Mouse (Mus musculus) limb, embryonic 13.5 days (tissue): ENCODE measurements around the gene Nupr1. TPM values are rescaled to one million over a fixed set of nuclear protein-coding genes. Genes with fewer than 3 reads are reported as not detected.

Experiments used
- ATAC-seq: fragments of 200-750 bp; cut with Nextera tagmentation; 2 replicates; pipeline ENCODE4 v1.8.0; 2017; ENCODE audit warnings: low read depth, moderate number of reproducible peaks, moderate TSS enrichment; ENCODE audit not compliant: low FRiP score
- H3K27ac ChIP-seq: fragments of 300-500 bp; sonication (generic); 2 replicates; pipeline ENCODE4 v1.5.1; 2015; ENCODE audit warnings: inconsistent platforms, mild to moderate bottlenecking, moderate library complexity
- H3K27me3 ChIP-seq: fragments of 300-500 bp; sonication (generic); 2 replicates; pipeline ENCODE4 v1.6.1; 2015; ENCODE audit warnings: mild to moderate bottlenecking, inconsistent platforms
- H3K36me3 ChIP-seq: fragments of 300-500 bp; sonication (generic); 2 replicates; pipeline ENCODE4 v1.6.1; 2015; ENCODE audit warnings: inconsistent platforms, mild to moderate bottlenecking, moderate library complexity
- H3K4me1 ChIP-seq: fragments of 300-500 bp; sonication (generic); 2 replicates; pipeline ENCODE4 v1.6.1; 2015; ENCODE audit warnings: inconsistent platforms
- H3K4me2 ChIP-seq: fragments of 300-500 bp; sonication (generic); replicated peaks from 2 replicates; pipeline ENCODE4 v1.6.1; 2015; ENCODE audit warnings: inconsistent platforms, mild to moderate bottlenecking, moderate library complexity
- H3K4me3 ChIP-seq: fragments of 300-500 bp; sonication (generic); 2 replicates; pipeline ENCODE4 v1.5.1; 2015; ENCODE audit warnings: moderate library complexity, mild to moderate bottlenecking, inconsistent platforms
- H3K9ac ChIP-seq: fragments of 300-500 bp; sonication (generic); 2 replicates; pipeline ENCODE4 v1.6.1; 2015; ENCODE audit warnings: mild to moderate bottlenecking, inconsistent platforms
- H3K9me3 ChIP-seq: fragments of 300-500 bp; sonication (generic); 2 replicates; pipeline ENCODE4 v1.6.1; 2016; ENCODE audit warnings: inconsistent platforms
- WGBS: fragments of 180-500 bp; shearing (Covaris S2); methylation state at CpG from one replicate; pipeline ENCODE4 v1.1.7; 2015; 5-methylcytosine and 5-hydroxymethylcytosine counted together
- polyA plus RNA-seq: library from polyadenylated mRNA; unstranded; fragments of >200 nt; fragmentation: Nextera tagmentation; extraction: Ambion mirVana; gene quantifications from 2 replicates; pipeline ENCODE4 v1.2.1, GENCODE M21; 2015

Nupr1 gene
- polyA plus RNA-seq, 1 experiment from 2014 or later: 4.7 TPM

DNA sequence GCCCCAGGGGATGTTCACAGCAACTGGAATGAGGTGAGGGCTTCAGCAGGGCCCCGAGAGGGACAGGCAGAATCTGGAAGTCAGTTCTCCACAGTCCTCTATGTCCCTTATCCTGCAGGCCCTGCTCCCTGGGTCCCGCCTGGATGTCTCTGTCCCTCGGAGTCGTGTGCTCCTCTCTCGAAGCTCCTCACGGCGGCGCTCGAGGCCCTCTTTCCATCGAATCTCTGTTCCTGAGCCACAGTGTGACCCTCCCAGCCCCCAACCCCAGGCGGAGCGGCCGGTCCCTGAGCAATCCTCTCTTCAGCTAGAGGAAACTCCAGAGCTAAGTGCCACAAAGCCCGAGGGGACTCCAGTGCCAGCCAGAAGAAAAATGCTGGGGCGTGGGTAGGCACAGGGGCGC lies 42.9 kb downstream of the Nupr1 start:
- H3K4me3 ChIP-seq: peak overlapping the region; percentile 25
- peak overlapping the region; percentile 55 for H3K4me2 ChIP-seq
- no peaks in the 10 kb centered on the region for H3K36me3 ChIP-seq
- H3K9me3 ChIP-seq: no peaks in the 10 kb centered on the region
- H3K27me3 ChIP-seq: peaks cover 16% of the 10 kb centered on the region; the same call in 1 of the 2 replicates
- H3K4me1 ChIP-seq: peaks cover 8% of the 10 kb centered on the region
- H3K27ac ChIP-seq: no peak overlapping the region
- ATAC-seq: peak; percentile 34; the same call in 1 of the 2 replicates
- 8% methylated on average over 16 of the region's 16 CpGs for WGBS
- peak overlapping the region; percentile 54 for H3K9ac ChIP-seq

DNA sequence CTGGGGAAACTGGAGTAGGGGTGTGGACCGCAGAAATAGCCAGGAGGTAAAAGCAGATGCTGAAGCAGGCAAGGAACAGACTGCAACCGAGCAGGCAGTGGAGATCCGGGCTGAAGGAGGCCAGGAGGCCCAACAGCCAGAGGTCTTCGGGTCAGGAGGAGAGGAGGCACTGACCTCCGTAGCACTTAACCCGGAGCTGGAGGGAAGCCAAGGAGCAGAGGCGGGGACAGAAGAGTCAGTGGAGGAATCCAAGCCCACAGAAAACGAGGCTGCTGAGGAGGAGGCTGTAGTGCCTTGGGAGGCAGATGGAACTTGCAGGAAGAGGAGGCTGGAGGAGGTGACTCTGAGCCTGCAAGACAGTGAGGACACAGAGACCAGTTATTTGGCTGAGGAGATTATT lies 43.8 kb downstream of the Nupr1 start:
- no peaks in the 10 kb centered on the region for H3K9me3 ChIP-seq
- peaks cover 16% of the 10 kb centered on the region; the same call in 1 of the 2 replicates for H3K27me3 ChIP-seq
- H3K4me3 ChIP-seq: no peak overlapping the region
- WGBS: 61% methylated on average over 8 of the region's 8 CpGs
- H3K4me1 ChIP-seq: peaks cover 12% of the 10 kb centered on the region
- no peaks in the 10 kb centered on the region for H3K36me3 ChIP-seq
- H3K4me2 ChIP-seq: no peak overlapping the region
- H3K27ac ChIP-seq: no peak overlapping the region
- peak overlapping the region; percentile 54; the same call in 1 of the 2 replicates for H3K9ac ChIP-seq
- ATAC-seq: no peak

DNA sequence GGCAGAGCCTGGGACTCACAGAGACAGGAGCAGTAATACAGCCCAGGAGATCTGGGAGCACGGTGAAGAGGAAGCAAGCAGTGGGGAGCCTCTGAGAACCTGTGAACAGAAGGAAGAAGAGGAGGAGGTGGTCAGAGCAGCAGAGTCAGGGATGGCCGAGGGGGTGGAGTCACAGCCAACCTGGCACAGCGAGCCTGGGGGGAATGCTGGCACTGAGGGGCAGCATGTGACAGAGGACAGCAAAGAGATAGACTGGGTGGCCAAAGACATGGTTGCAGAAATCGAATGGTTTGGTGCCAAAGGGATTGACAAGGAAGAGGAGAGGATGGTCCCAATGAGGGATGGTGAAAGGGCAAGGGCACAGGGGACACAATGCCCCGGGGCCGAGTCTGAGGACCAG lies 44.9 kb downstream of the Nupr1 start, which contains the start of gene Cln3:
TSS of gene Cln3 (minus strand) at position 101 of the 400 bp plus-strand sequence.
- Histone ChIP-seq H3K4me2 (no peak within 1 kb of the TSS), H3K27ac (no peak within 1 kb of the TSS), H3K27me3 (peaks cover 16% of the 10 kb centered on the region; the same call in 1 of the 2 replicates), H3K4me3 (no peak within 1 kb of the TSS), H3K36me3 (0 out of 2 replicates have a peak, but pooled peaks cover under 1% of the 10 kb centered on the region), H3K9ac (no peak within 1 kb of the TSS), H3K4me1 (peaks cover 12% of the 10 kb centered on the region), H3K9me3 (no peaks in the 10 kb centered on the region)
- no peak for ATAC-seq
- WGBS: 69% methylated on average over 6 of the region's 6 CpGs

DNA sequence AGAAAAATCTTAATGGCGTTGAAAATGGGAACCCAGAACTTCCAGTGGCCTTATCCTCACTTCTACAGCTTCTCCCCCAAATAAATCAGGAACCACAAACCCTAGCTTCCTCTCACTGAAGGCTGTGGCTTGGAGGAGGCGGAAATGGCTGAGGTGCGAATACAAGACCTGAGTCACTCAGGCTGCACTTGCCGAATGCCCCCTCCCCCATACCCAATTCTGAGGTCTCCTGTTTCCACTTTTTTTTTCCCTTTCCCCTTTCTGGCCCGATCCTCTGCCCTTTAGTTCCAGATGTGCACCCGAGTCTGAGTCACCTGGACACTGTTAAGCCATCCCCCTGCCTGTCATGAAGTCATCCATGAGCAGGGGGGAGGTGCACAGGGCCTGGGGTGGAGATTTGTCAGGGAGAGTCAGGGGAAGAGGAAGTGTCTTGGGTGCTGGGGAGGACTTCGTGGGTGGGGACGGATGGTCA lies 46.1 kb downstream of the Nupr1 start, which contains the start of gene Apobr:
TSS of gene Apobr (plus strand) at position 437 of the 472 bp plus-strand sequence.
- no peak within 1 kb of the TSS for H3K9ac ChIP-seq
- peak within 1 kb of the TSS; percentile 60 for H3K4me3 ChIP-seq
- 0 out of 2 replicates have a peak, but pooled peaks cover 3% of the 10 kb centered on the region for H3K36me3 ChIP-seq
- no peak within 1 kb of the TSS for H3K27ac ChIP-seq
- peaks cover 16% of the 10 kb centered on the region; the same call in 1 of the 2 replicates for H3K27me3 ChIP-seq
- H3K4me1 ChIP-seq: peaks cover 12% of the 10 kb centered on the region
- no peaks in the 10 kb centered on the region for H3K9me3 ChIP-seq
- H3K4me2 ChIP-seq: peak within 1 kb of the TSS; percentile 81
- WGBS: 71% methylated on average over 8 of the region's 8 CpGs
- no peak for ATAC-seq

DNA sequence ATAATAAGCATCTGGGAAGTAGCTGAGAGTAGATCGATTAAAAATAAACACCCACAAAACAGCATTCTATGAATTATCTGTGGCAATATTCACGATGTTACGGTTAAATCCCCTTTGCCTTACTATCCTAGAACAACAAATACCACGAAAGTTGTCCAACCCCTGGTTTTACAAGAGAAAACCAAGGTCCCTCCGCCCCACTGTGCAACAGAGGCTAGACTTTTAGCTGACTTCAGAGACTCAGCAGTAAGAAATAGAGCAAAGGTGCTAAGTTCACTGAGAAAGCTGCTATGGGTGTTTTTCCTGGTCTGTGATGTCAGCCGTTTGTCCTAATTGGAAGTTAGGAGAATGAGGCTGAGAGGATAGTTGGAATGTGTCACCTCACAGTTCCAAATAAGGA lies 46.9 kb downstream of the Nupr1 start:
- H3K4me3 ChIP-seq: peak overlapping the region; percentile 60
- H3K36me3 ChIP-seq: peaks cover 6% of the 10 kb centered on the region
- no peak overlapping the region for H3K27ac ChIP-seq
- H3K4me1 ChIP-seq: peaks cover 12% of the 10 kb centered on the region
- H3K9ac ChIP-seq: 0 out of 2 replicates have a peak overlapping the region, but pooled peaks have one; percentile 53
- peaks cover 16% of the 10 kb centered on the region; the same call in 1 of the 2 replicates for H3K27me3 ChIP-seq
- H3K9me3 ChIP-seq: no peaks in the 10 kb centered on the region
- no peak for ATAC-seq
- 56% methylated on average over 6 of the region's 6 CpGs for WGBS
- peak overlapping the region; percentile 81 for H3K4me2 ChIP-seq

DNA sequence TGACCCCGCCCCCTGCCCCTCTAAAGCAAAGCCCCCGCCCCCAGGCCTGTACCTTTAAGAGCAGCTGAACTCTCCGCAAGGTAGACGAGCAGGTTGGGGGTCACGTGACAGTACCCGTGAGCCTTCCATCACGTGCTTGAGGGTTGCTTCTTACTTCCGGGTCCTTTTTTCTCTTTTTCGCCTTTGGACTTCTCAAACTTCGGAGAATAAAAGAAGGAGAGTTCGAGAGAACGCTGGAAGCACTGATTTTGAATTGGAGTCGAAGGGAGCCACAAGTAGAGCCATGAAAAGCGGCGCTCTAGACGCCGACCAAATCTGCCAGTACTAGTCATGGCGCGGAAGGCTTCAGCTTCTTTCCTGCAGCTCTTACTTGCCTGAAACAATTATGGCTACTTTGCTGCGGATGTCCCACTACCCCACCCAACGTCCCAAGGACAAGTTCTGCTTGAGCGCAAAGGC lies 47.4 kb downstream of the Nupr1 start:
- Histone ChIP-seq H3K4me3 (peak overlapping the region; percentile 60), H3K27me3 (peaks cover 16% of the 10 kb centered on the region; the same call in 1 of the 2 replicates), H3K27ac (peak overlapping the region; percentile 78; the same call in 1 of the 2 replicates), H3K9me3 (no peaks in the 10 kb centered on the region), H3K36me3 (peaks cover 9% of the 10 kb centered on the region), H3K4me1 (peaks cover 12% of the 10 kb centered on the region), H3K4me2 (peak overlapping the region; percentile 81), H3K9ac (peak overlapping the region; percentile 66)
- WGBS: 1% methylated on average over 22 of the region's 22 CpGs
- ATAC-seq: peak; percentile 90

DNA sequence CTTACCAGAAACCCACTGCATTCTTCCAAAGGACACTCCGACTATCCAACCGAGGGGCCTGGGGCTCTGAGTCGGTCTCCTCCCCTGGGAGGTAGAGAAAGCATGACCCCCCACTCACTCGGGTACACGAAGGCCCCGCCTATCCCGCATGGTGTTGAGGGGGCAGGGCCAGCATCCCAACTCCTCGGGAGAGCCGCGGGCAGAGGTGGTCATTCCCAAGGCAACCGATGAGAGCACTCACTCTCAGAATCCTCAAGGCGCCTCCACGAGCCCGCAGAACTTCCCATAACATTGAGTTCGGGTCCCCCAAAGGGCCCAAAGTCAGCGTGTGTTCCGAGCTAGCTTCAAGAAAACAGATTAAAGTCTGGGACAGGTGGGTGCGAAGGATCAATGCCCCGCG lies 47.9 kb downstream of the Nupr1 start:
- WGBS: 2% methylated on average over 20 of the region's 20 CpGs
- Histone ChIP-seq H3K4me1 (peaks cover 7% of the 10 kb centered on the region), H3K4me3 (peak overlapping the region; percentile 60), H3K27me3 (peaks cover 12% of the 10 kb centered on the region; the same call in 1 of the 2 replicates), H3K9me3 (no peaks in the 10 kb centered on the region), H3K9ac (peak overlapping the region; percentile 66), H3K27ac (no peak overlapping the region), H3K36me3 (peaks cover 10% of the 10 kb centered on the region), H3K4me2 (peak overlapping the region; percentile 81)
- ATAC-seq: peak; percentile 60

DNA sequence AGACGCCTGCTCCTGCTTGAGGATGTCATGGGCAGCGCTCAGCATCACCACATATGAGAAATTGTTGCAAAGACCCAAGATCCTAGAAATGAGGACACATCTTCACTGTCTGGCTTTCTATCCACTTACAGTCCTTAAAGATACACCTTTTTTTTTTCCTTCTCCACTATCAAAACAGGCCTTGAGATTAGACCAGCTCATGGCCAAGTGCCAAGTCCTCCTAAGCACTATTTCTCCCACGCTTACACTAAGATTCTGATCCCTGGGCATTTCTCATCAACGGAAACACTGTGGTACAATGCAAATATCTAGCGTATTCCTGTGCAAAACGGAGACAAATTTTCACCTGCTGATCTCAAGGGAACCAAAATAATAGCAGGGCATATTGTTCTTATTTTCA lies 49.0 kb downstream of the Nupr1 start:
- no peaks in the 10 kb centered on the region for H3K9me3 ChIP-seq
- no peak overlapping the region for H3K4me3 ChIP-seq
- H3K27me3 ChIP-seq: peaks cover 12% of the 10 kb centered on the region; the same call in 1 of the 2 replicates
- 84% methylated on average over 6 of the region's 6 CpGs for WGBS
- H3K36me3 ChIP-seq: peaks cover 20% of the 10 kb centered on the region
- H3K4me2 ChIP-seq: peak overlapping the region; percentile 81
- no peak for ATAC-seq
- no peak overlapping the region for H3K9ac ChIP-seq
- no peak overlapping the region for H3K27ac ChIP-seq
- peaks cover 5% of the 10 kb centered on the region; the same call in 1 of the 2 replicates for H3K4me1 ChIP-seq

DNA sequence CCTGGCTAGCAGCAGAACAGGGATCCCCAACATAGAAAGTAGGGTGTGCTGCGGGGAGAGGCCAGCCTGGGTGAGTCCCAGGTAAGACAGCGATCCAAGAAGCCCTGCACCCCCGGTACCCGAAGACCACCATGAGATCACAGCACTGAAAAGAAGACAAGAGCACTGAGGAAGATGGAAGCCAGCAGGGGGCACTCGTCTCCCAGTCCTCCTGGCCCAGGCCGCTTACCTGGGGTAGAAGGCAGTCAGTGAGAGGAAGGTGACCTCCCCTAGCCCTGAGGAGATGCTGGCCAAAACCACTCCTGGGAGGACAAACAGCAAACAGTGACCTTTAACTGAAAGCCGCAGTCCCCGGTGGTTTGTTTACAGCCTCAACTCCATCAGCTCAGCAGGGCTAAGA lies 51.5 kb downstream of the Nupr1 start:
- Histone ChIP-seq H3K4me1 (peaks cover 5% of the 10 kb centered on the region; the same call in 1 of the 2 replicates), H3K27me3 (no peaks in the 10 kb centered on the region), H3K9me3 (no peaks in the 10 kb centered on the region), H3K4me2 (no peak overlapping the region), H3K4me3 (no peak overlapping the region), H3K27ac (no peak overlapping the region), H3K9ac (no peak overlapping the region; the same call in 1 of the 2 replicates), H3K36me3 (peaks cover 41% of the 10 kb centered on the region)
- no peak for ATAC-seq
- 59% methylated on average over 8 of the region's 8 CpGs for WGBS

DNA sequence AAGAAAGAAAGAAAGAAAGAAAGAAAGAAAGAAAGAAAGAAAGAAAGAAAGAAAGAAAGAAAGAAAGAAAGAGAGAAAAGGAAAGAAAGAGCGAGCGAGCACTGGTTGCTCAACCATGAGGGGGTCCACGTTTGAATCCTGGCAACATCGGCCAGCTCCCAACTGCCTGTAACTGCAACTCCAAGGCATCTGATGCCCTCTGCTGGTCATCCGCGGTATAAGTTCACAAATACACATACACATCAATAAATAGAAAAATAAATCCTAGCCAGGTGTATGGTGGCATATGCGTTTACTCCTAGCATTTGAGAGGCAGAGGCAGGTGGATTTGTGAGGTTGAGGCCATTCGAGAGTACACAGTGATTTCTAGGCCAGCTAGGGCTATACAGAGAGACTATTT lies 53.7 kb downstream of the Nupr1 start:
- no peak overlapping the region for H3K27ac ChIP-seq
- 53% methylated on average over 8 of the region's 8 CpGs for WGBS
- peaks cover 50% of the 10 kb centered on the region for H3K36me3 ChIP-seq
- no peaks in the 10 kb centered on the region for H3K27me3 ChIP-seq
- no peak overlapping the region for H3K4me3 ChIP-seq
- no peaks in the 10 kb centered on the region for H3K9me3 ChIP-seq
- ATAC-seq: no peak
- H3K9ac ChIP-seq: no peak overlapping the region
- H3K4me1 ChIP-seq: no peaks in the 10 kb centered on the region
- H3K4me2 ChIP-seq: no peak overlapping the region
